Mouse (Mus musculus): ENCODE results near the gene Zfp423.

DNA sequence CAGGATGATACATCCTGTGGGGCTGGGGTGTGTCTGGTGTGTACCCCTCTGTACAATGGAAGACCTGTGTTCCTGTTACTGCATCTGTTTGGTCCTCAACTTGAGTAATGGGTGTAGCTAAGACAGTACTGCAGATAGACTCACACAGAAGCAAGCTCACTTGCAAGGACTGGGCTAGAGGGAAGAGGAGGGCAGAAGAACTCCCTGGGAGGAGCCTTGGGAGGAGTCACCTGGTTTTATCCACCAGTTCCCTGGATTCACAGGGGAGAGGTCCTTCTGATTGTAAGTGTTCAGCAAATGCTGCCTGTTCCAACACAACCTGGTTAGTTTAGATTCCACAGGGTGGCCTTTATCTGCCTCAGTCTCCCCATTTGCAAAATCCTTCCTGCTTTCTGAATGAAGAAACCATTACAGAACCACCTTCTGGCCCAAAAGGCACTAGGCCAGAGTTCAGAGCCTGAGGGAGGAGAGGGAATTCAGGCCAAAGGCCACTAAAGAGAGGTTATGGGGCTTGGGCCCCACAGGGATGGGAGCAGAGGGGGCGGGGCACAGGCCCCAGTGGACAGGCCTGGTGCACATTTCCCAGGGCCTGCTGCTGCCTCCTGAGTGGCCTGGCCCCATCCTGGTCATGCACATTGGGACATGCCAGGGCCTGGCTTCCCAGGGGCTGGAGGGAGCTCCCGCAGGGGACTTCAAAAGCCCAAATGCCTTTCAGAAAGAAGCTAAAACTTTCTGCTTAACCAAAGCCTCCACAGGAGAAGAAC, 7.8 kb upstream of the Zfp423 start:
- TF ChIP-seq POLR2A (IDR thresholded peaks at IDR 0.05; ENCODE audit: borderline replicate concordance, extremely low read depth, low read depth, low read length): no peak
- TF ChIP-seq CTCF (IDR thresholded peaks at IDR 0.05; ENCODE audit: insufficient read depth, low read length): no peak
